Mouse (Mus musculus) brain, embryonic 14.5 days (tissue): Measurements from ENCODE around the gene Gfi1b. TPM values are rescaled to one million over a fixed set of nuclear protein-coding genes. Genes with fewer than 3 reads are reported as not detected.

ENCODE experiments used
- DNase-seq: peaks from one replicate; pipeline ENCODE4 v3.0.0-alpha.2; 2011; ENCODE audit warnings: low read depth
- CTCF ChIP-seq: fragments of 200-500 bp; IDR thresholded peaks from 2 replicates; pipeline ENCODE4 v1.5.1; 2012; ENCODE audit warnings: inconsistent platforms, mild to moderate bottlenecking, moderate library complexity, borderline replicate concordance; ENCODE audit not compliant: insufficient read depth, insufficient read length; ENCODE audit errors: extremely low read depth
- POLR2A ChIP-seq: fragments of 200-500 bp; IDR thresholded peaks from 2 replicates; pipeline ENCODE4 v1.6.1; 2012; ENCODE audit warnings: mild to moderate bottlenecking, inconsistent platforms, borderline replicate concordance; ENCODE audit not compliant: poor library complexity, insufficient read depth, insufficient read length, severe bottlenecking; ENCODE audit errors: extremely low read depth
- polyA plus RNA-seq: library from polyadenylated mRNA; depleted of rRNA; stranded (reverse); fragments of >200 nt; gene quantifications from 2 replicates; pipeline ENCODE4 v1.2.3, GENCODE M21; 2012; rRNA removed

Gene Gfi1b
- 0.09 and 0.33 TPM in 2 replicates for polyA plus RNA-seq

- no peak for TF ChIP-seq CTCF
- TF ChIP-seq POLR2A, result no peak
- DNase-seq, result no peak
Observed at GRCm38 (mm10) chr2:28621664-28622171, at the start of gene Gfi1b. Gfi1b (minus strand) TSS chr2:28621982.

- TF ChIP-seq POLR2A, result no peak
- TF ChIP-seq CTCF, result no peak
- no peak for DNase-seq
Observed at GRCm38 (mm10) chr2:28671438-28671837, 49.7 kb upstream of the Gfi1b start.

GRCm38 (mm10) chr2:28665818-28666217 is 44.0 kb upstream of the Gfi1b start:
- no peak for TF ChIP-seq POLR2A
- no peak for TF ChIP-seq CTCF

GRCm38 (mm10) chr2:28662891-28663290 is 41.1 kb upstream of the Gfi1b start:
- DNase-seq, result no peak
- TF ChIP-seq CTCF, result no peak
- no peak for TF ChIP-seq POLR2A

More at GRCm38 (mm10) chr2:28665818-28666217, 44.0 kb upstream of the Gfi1b start:
- DNase-seq, result no peak

- DNase-seq, result no peak
Observed at GRCm38 (mm10) chr2:28656216-28656615, 34.4 kb upstream of the Gfi1b start.

GRCm38 (mm10) chr2:28654295-28654694 is 32.5 kb upstream of the Gfi1b start:
- DNase-seq, result no peak
- no peak for TF ChIP-seq POLR2A
- peak; percentile 54; the same call in 1 of the 2 replicates for TF ChIP-seq CTCF

More at GRCm38 (mm10) chr2:28656216-28656615, 34.4 kb upstream of the Gfi1b start:
- no peak for TF ChIP-seq POLR2A
- no peak for TF ChIP-seq CTCF

GRCm38 (mm10) chr2:28653351-28653750 is 31.6 kb upstream of the Gfi1b start:
- no peak for DNase-seq

GRCm38 (mm10) chr2:28650526-28650925 is 28.7 kb upstream of the Gfi1b start:
- no peak for TF ChIP-seq CTCF
- TF ChIP-seq POLR2A, result no peak
- no peak for DNase-seq

More at GRCm38 (mm10) chr2:28653351-28653750, 31.6 kb upstream of the Gfi1b start:
- no peak for TF ChIP-seq CTCF
- TF ChIP-seq POLR2A, result no peak

- TF ChIP-seq CTCF, result no peak
- no peak for TF ChIP-seq POLR2A
- no peak for DNase-seq
Observed at GRCm38 (mm10) chr2:28643081-28643480, 21.3 kb upstream of the Gfi1b start.

- peak; percentile 52 for DNase-seq
- TF ChIP-seq CTCF (no peak), POLR2A (no peak)
Observed at GRCm38 (mm10) chr2:28641435-28641941, 19.7 kb upstream of the Gfi1b start.

- TF ChIP-seq POLR2A (peak; percentile 73; the same call in 1 of the 2 replicates), CTCF (no peak)
- DNase-seq, result peak; percentile 99
Observed at GRCm38 (mm10) chr2:28640461-28641424, 19.0 kb upstream of the Gfi1b start, which contains the start of gene Tsc1. Tsc1 (plus strand) TSS chr2:28641228.

GRCm38 (mm10) chr2:28639794-28640193 is 18.0 kb upstream of the Gfi1b start:
- TF ChIP-seq CTCF (peak; percentile 34; the same call in 1 of the 2 replicates), POLR2A (no peak)
- peak; percentile 13 for DNase-seq
